Mouse (Mus musculus) frontal cortex, postnatal 14 days (tissue): ENCODE measurements around the gene Birc7.

Experiments
- DNase-seq, 2 experiments: peaks; one replicate each; pipeline ENCODE4 v3.0.0; 2022; ENCODE audit warnings: low spot score in 2 of 2

Gene Birc7

GRCm38 (mm10) chr2:180967010-180967763 is 38.4 kb downstream of the Birc7 start, which contains the start of gene Arfgap1:
Gene Arfgap1 (plus strand): TSS chr2:180967225.
- peak; percentile 85 to 86 for DNase-seq

- no peak for DNase-seq
Measured at GRCm38 (mm10) chr2:180981133-180981532, 52.3 kb downstream of the Birc7 start.
